Mouse (Mus musculus) lung, adult 2 months (tissue): ENCODE results near the gene Sacm1l.

ENCODE experiments used
- CTCF ChIP-seq: fragments of 200-500 bp; IDR thresholded peaks from 2 replicates; pipeline ENCODE4 v1.5.1; 2011; ENCODE audit warnings: mild to moderate bottlenecking, low read length, control low read depth; ENCODE audit not compliant: insufficient read depth
- POLR2A ChIP-seq: fragments of 200-500 bp; IDR thresholded peaks from 2 replicates; pipeline ENCODE4 v1.6.1; 2011; ENCODE audit warnings: low read depth, mild to moderate bottlenecking, control low read depth, low read length, borderline replicate concordance; ENCODE audit errors: extremely low read depth

GRCm38 (mm10) chr9:123509638-123510604 is 19.6 kb upstream of the Sacm1l start:
- TF ChIP-seq CTCF: no peak
- TF ChIP-seq POLR2A: no peak
